Mouse (Mus musculus) kidney, adult 11 months (tissue): Measurements from ENCODE around the gene Oasl2.
"Not testable (repeated sequence)": the region's sequence is repeated elsewhere in the genome, so short reads cannot be mapped to it uniquely, and the experiment has no call there.

ENCODE experiments used
- DNase-seq: peaks from one replicate; pipeline ENCODE4 v3.0.0; 2022

Oasl2 gene

DNA sequence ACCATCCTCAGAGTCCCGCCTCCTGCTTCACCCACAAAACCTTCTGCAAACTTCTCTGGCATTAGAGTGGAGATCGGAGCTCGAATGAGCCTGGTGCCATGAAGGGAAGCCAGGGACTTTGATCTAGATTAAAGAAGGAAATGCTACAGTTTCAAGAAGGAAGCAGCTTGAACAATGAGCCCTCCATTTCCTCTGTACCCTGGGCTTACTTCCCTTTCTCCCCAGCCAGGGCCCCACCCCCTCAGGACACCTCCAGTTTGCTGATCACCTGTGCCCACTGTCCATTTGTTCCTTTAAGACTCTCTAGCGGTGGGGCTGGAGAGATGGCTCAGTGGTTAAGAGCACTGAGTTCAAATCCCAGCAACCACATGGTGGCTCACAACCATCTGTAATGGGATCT is 20.0 kb downstream of the Oasl2 start:
- no peak for DNase-seq

DNA sequence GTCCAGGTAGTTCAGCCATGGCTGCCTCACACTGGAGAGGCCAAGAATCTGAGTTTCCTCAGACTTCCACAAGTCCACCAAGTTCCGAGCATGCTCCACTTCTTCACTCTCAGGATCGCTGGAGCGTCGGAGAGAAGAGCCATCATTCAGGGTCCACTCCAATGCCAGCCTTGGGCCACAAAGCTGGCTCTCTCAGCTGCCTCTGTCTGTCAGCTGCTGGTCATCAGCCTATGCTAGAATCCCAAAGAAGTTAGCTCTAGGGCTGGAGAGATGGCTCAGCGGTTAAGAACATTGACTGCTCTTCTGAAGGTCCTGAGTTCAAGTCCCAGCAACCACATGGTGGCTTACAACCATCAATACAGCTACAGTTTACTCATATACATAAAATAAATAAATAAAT is 20.6 kb downstream of the Oasl2 start:
- not testable (repeated sequence) for DNase-seq

DNA sequence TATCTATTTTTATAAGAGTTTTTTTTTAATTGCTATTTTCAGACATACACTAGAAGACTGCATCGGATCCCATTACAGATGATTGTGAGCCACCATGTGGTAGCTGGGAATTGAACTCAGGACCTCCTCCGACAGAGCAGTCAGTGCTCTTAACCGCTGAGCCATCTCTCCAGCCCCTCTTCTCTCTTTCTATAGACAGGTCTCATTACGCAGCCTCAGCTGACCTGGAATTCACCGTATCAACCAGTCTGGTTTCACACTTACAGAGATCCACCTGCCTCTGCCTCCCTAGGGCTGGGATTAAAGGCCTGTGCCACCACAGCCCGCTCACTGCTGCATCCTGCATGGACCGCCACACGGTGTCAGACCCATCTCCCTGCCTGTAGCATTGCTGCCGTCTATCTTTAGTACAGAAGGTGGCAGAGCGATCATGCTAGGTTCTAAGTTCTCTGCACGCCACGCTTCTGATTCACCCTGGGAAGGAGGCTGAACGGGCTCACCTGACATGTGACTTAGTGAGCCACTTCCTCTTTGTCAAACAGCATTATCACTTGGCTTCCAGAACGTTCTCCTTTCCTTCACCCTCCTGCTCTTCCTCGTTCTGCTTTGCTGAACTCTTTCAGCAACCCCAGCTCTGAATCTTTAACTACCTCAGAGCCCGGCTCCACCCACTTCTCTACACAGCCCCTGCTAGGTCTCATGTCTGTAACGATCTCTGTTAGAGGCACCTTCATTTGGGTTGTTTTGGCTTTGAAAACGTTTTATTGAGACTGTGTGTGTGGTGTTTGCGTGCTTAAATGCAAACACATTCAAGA is 25.0 kb downstream of the Oasl2 start:
- peak; percentile 56 for DNase-seq

DNA sequence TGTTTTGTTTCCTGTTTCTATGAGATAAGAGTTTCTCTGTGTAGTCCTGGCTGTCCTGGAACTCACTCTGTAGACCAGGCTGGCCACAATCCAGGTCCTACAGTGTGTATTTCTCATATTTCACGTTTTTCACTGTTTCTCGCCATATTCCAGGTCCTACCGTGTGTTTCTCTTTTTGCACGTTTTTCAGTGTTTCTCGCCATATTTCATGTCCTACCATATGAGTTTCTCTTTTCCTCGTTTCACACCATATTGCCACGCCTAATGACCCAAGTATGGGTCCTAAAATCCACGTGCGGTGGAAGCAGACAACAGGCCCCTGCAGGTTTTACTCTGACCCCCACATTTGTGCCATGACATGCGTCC is 25.6 kb downstream of the Oasl2 start:
- DNase-seq, result no peak

DNA sequence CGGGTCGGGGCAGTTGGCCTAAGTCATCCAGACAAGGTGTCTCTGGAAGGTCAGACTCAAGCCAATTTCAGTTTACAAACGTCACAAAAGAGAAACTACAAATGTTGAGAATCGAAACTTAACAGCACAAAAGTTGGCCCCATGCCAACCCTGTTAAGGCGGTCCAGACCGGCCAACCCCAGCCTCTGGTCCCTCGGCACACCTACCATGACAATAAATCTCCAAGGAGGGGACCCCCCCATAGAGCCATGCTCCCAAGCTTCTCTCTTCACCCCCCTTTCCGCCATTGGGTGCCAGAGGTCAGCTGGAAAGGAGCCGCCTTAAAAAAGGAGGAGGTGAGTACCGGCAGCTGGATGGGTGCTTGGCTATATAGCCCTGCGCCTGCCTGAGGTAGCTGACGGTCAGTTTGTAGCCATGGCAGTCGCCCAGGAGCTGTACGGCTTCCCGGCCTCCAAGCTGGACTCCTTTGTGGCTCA is 26.3 kb downstream of the Oasl2 start, which contains the start of gene Oasl1:
Gene Oasl1 (plus strand): TSS at position 243 of the 476 bp plus-strand sequence.
- DNase-seq, result peak; percentile 66

DNA sequence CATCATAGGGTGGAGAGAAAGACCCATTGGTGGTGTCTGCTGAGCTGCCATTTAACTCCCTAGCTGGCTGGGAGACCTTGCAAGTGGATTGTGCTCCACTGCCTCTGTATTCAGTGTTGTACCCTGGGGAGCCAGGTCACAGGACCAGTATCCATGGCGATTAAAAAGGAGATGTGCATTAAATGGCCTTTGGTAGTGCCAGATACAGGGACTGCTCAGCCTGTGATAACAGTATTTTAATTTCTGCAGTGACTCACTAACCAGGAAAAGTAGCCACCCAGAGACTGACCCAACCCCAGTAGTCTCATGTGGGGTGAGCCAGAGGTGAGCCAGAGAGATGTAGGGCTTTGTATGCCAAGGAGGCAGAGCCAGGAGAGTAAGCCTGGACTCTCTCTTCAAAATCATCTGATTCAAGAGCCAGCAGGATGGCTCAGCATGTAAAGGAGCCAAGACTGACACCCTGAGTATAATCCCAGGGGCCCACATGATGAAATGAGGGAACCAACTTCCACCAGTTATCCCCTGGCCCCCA is 29.5 kb downstream of the Oasl2 start:
- no peak for DNase-seq

GRCm38 (mm10) chr5:114926753-114927152 is 30.0 kb downstream of the Oasl2 start:
- no peak for DNase-seq

DNA sequence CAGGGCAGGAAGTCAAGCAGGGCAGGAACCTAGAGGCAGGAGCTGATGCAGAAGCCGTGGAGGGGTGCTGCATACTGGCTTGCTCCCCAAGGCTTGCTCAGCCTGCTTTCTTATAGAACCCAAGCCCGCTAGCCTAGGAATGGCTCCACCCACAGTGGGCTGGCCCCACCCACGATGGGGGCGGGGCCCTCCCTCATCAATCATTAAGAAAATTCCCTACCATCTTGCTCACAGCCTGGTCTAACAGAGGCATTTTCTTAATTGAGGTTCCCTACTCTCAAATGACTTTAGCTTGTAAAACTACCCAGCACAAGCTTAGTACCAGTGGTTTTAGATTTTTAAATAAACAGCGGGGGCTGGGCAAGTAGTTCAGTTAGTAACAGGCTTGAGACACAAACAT is 34.9 kb downstream of the Oasl2 start:
- no peak for DNase-seq

GRCm38 (mm10) chr5:114933206-114933605 is 36.5 kb downstream of the Oasl2 start:
- DNase-seq, result peak; percentile 50

- no peak for DNase-seq
Observed at GRCm38 (mm10) chr5:114935838-114936237, 39.1 kb downstream of the Oasl2 start.

- DNase-seq, result not testable (repeated sequence)
Observed at GRCm38 (mm10) chr5:114941138-114941537, 44.4 kb downstream of the Oasl2 start.

DNA sequence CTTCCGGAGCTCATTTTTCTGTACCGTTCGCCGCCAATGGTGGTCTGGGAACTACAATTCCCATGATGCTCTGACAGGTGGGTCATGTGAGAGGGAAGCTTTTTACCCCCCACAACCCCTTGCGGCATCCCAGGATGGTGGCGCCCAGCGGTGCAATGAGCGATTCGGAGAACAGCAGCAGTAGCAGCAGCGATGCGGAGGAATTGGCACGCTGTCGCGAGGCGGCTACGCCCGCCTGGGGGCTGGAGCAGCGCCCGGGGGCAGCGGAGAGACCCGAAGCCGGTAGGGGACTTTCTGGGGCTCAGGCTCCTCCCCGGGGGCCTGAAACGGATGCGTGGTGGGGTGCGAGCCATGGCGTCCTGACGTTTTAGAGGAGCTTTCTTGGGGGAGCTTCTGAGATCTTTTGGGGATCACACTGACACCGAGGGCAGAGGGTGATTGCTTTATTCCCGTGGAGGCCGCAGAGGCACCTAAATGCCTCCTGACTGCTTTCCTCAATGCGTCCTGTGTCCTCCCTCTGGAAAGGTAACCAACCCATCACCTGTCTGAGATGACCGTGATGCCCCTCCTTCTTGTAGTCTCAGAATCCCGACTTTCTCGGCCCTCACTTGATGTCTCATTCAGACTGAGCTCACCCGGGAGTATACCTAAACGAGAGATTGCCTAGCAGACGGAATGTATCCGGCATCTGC is 45.5 kb downstream of the Oasl2 start, which contains the start of gene 2210016L21Rik:
Gene 2210016L21Rik (plus strand): TSS at position 85 of the 692 bp plus-strand sequence.
- DNase-seq, result peak; percentile 87

- no peak for DNase-seq
Observed at GRCm38 (mm10) chr5:114942766-114943130, 46.0 kb downstream of the Oasl2 start.

GRCm38 (mm10) chr5:114945072-114945471 is 48.3 kb downstream of the Oasl2 start:
- no peak for DNase-seq

DNA sequence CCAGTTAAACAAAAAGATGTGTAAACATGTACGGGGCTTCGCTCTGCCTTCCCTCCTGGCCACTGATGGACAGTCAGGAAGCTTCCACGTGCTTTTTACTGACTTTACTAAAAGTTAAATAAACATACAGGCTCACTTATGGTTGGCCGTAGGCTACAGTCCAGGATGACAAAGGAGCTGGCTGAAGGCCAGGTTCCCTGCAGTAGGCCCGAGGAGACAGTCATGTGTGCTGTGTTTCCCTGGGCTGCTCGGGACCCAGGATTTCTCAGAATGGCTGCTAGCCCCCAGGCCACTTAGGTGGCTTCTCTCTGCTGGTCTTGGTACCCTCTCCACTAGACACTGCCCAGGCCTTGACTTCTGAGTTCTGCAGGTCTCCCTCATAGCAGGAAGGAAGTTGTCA is 52.2 kb downstream of the Oasl2 start:
- no peak for DNase-seq

- no peak for DNase-seq
Observed at GRCm38 (mm10) chr5:114949316-114949715, 52.6 kb downstream of the Oasl2 start.

DNA sequence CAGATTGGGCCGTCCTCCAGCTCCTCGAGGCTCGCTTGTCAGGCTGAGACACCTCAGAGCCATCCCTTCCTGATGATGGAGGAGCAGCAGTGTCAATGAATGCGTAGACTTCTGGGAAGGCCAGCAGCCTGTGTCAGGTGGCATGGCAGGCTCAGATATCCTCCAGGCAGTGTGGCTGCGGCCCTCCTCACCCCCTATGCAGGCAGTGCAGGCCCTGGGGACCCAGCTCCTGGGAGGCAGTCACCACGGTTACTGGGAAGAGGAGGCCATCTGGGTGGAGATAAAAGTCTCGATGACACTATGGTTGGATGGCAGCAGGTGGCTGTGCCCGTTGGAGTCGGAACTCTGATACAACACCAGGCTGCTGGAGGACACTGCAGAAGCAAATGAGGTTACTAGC is 53.1 kb downstream of the Oasl2 start:
- no peak for DNase-seq

DNA sequence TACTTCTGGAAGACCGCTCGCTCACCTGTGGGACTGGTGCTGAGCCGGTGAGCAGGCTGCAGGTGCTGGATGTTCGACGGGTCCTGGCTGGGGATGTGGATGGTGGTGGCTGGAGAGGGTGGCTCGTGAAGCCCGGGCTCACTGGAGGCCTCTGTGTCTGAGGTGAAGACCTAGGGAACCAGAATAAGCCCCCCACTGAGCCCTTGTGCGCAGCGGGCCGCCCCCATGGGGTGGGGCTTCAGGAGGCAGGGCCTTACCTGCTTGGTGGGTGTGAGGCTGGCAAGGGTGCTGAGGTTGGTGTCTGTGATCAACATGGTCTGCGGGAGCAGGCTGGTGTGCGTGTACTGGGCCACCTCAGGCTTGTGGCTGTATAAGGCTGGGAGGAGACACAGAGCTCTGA is 53.9 kb downstream of the Oasl2 start:
- DNase-seq, result no peak

DNA sequence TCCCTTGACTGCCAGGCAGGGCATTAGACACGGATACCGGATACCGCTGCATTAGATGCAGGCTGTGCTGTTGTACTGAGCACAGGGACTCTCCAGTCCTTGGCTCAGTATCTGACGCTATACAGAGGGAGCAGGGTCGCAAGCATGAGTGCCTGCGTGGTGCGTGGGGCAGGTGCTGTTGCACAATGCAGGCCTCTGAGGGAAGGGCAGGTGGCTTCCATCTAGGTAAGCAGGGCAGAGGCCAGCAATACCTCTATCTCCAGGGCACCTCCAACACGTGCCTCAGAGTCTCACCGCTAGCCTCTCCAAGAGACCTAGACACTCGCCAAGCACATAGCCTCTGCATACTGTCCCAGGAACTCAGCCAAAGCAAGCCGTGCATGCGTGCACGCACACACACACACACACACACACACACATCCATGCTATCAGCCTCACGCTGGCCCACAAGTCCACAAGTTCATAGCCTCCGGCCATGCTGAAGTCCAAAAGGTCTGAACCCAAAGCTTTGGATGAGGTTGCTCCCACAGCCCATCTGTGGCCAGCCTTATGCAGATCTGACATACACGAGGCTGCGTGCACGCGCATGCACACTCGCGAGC is 54.6 kb downstream of the Oasl2 start:
- DNase-seq, result no peak

- DNase-seq, result no peak
Observed at GRCm38 (mm10) chr5:114953326-114953725, 56.6 kb downstream of the Oasl2 start.

GRCm38 (mm10) chr5:114958069-114958468 is 61.3 kb downstream of the Oasl2 start:
- DNase-seq, result no peak
